Mouse (Mus musculus) myocyte (in vitro differentiated cells): ENCODE data around the gene Pcx.

Experiments
- CEBPB ChIP-seq: IDR thresholded peaks from 2 replicates; pipeline ENCODE4 v1.6.1; 2011; ENCODE audit warnings: mild to moderate bottlenecking, moderate library complexity; ENCODE audit not compliant: poor library complexity, insufficient read depth, severe bottlenecking
- E2F4 ChIP-seq: IDR thresholded peaks from one replicate; pipeline ENCODE4 v1.6.1; 2011; ENCODE audit warnings: mild to moderate bottlenecking, control low read depth, moderate library complexity; ENCODE audit not compliant: insufficient read depth
- MAX ChIP-seq: IDR thresholded peaks from one replicate; pipeline ENCODE4 v1.6.1; 2011; ENCODE audit warnings: low read depth, mild to moderate bottlenecking, control low read depth
- MYOD1 ChIP-seq, 3 experiments: IDR thresholded peaks; one replicate each; pipeline ENCODE4 v1.6.1; 2011; ENCODE audit warnings: control low read depth in 2 of 3, low read depth in 2 of 3, mild to moderate bottlenecking in 2 of 3, moderate library complexity in 1 of 3; ENCODE audit not compliant: insufficient read length in 2 of 3, control insufficient read depth in 1 of 3
- MYOG ChIP-seq, 3 experiments: IDR thresholded peaks; one replicate each; pipeline ENCODE4 v1.6.1; 2011; ENCODE audit warnings: control low read depth in 2 of 3, low read depth in 2 of 3, mild to moderate bottlenecking in 2 of 3; ENCODE audit not compliant: insufficient read length in 2 of 3, control insufficient read depth in 1 of 3, insufficient read depth in 1 of 3
- POLR2A ChIP-seq: IDR thresholded peaks from one replicate; pipeline ENCODE4 v1.6.1; 2011; ENCODE audit warnings: low read depth, mild to moderate bottlenecking, control low read depth, moderate library complexity; ENCODE audit not compliant: insufficient read length
- POLR2AphosphoS2 ChIP-seq: IDR thresholded peaks from one replicate; pipeline ENCODE4 v1.6.1; 2011; ENCODE audit warnings: low read depth, control low read depth; ENCODE audit not compliant: insufficient read length
- REST ChIP-seq: IDR thresholded peaks from one replicate; pipeline ENCODE4 v1.6.1; 2011; ENCODE audit warnings: mild to moderate bottlenecking, control low read depth, moderate library complexity; ENCODE audit not compliant: insufficient read depth, insufficient read length
- TCF12 ChIP-seq: IDR thresholded peaks from one replicate; pipeline ENCODE4 v1.6.1; 2011; ENCODE audit warnings: mild to moderate bottlenecking, control low read depth; ENCODE audit not compliant: poor library complexity, insufficient read depth, severe bottlenecking
- TCF3 ChIP-seq: IDR thresholded peaks from one replicate; pipeline ENCODE4 v1.6.1; 2011; ENCODE audit warnings: low read depth, control low read depth; ENCODE audit not compliant: insufficient read length
- USF1 ChIP-seq: IDR thresholded peaks from one replicate; pipeline ENCODE4 v1.6.1; 2011; ENCODE audit warnings: low read depth, mild to moderate bottlenecking, control low read depth, moderate library complexity

GRCm38 (mm10) chr19:4666815-4667214 lies 156.5 kb downstream of the Pcx start:
- TF ChIP-seq POLR2A (no peak), REST (no peak), POLR2AphosphoS2 (no peak), MAX (no peak), CEBPB (no peak), MYOG (IDR thresholded peaks at IDR 0.05; ENCODE audit: control insufficient read depth in 1 of 3, insufficient read depth in 1 of 3, insufficient read length in 2 of 3, low read depth in 2 of 3) (no peak), USF1 (no peak), TCF12 (no peak), TCF3 (no peak), E2F4 (no peak), MYOD1 (IDR thresholded peaks at IDR 0.05; ENCODE audit: control insufficient read depth in 1 of 3, insufficient read length in 2 of 3, low read depth in 2 of 3) (no peak)
